8 mouse cellular contexts compared by ENCODE assay signal in the genomic region with DNA sequence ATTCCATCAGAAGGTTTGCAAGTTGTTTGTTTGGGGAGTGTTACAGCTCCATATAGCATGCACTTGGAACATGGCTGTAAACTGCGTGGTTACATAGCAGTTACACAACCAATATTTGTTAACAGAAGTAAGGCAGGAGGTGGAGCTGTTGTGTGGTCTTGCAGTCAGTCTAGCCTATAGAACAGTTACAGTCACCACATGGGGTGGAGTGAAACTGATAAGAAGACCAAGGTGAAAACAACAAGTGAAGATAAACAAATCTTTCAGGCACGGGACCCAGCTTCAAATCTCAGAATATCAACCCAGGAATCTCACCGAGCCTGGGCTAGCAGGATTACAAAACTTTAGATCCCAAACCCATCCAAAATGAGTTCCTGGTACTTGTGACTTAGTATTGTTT. TPM values are rescaled to one million over a fixed set of nuclear protein-coding genes. Genes with fewer than 3 reads are reported as not detected.
DNase-seq lines count a peak whose midpoint lies in the region; ATAC-seq lines count a peak whose summit lies in the region.

No protein-coding gene starts in this region.

- H3K9me3 ChIP-seq in erythroblast, embryonic 14.5 days (ENCODE audit: control insufficient read depth, low read length), result no peaks in the 10 kb centered on the region
- H3K9me3 ChIP-seq in hindbrain, embryonic 10.5 days, result 0 out of 2 replicates have a peak, but pooled peaks cover 4% of the 10 kb centered on the region

- no peak overlapping the region for H3K27ac ChIP-seq in hindbrain, embryonic 10.5 days
- no peak overlapping the region for H3K27ac ChIP-seq in macrophage

- H3K4me1 ChIP-seq in erythroblast, embryonic 14.5 days (ENCODE audit: control insufficient read depth), result peaks cover 34% of the 10 kb centered on the region
- H3K4me1 ChIP-seq in hindbrain, embryonic 10.5 days (replicated peaks), result peaks cover 38% of the 10 kb centered on the region

- DNase-seq in 416B (ENCODE audit: low read depth), result peak; percentile 76
- DNase-seq in hindbrain, embryonic 10.5 days (ENCODE audit: low spot score), result no peak
- DNase-seq in c-Kit-positive CD71-positive TER-119-positive erythroid progenitor cells, embryonic 14.5 days (ENCODE audit: low spot score), result no peak
- no peak for DNase-seq in Muller cell, postnatal 12 days (ENCODE audit: inconsistent ontology term)
- no peak for DNase-seq in cerebellum, adult 11-12 months

- no peak for ATAC-seq in erythroblast, adult 5-6 weeks (replicated peaks; ENCODE audit: low FRiP score, poor library complexity, severe bottlenecking)

- peak overlapping the region; percentile 88 for H3K4me3 ChIP-seq in erythroblast, embryonic 14.5 days (replicated peaks)
- peak overlapping the region; percentile 96; the same call in 1 of the 2 replicates for H3K4me3 ChIP-seq in hindbrain, embryonic 10.5 days
- peak overlapping the region; percentile 83; the same call in 1 of the 2 replicates for H3K4me3 ChIP-seq in macrophage (ENCODE audit: inconsistent target)

- peaks cover 18% of the 10 kb centered on the region for H3K27me3 ChIP-seq in erythroblast, embryonic 14.5 days (ENCODE audit: control insufficient read depth)
- no peaks in the 10 kb centered on the region for H3K27me3 ChIP-seq in hindbrain, embryonic 10.5 days (ENCODE audit: insufficient read depth, poor library complexity, severe bottlenecking)

- peaks cover 32% of the 10 kb centered on the region for H3K79me2 ChIP-seq in macrophage (ENCODE audit: inconsistent target)

- 83% methylated on average over 3 of the region's 3 CpGs for WGBS in hindbrain, embryonic 10.5 days
- WGBS in macrophage (ENCODE audit: missing documents), result 34% methylated on average over 3 of the region's 3 CpGs

- peaks cover 38% of the 10 kb centered on the region for H3K36me3 ChIP-seq in erythroblast, embryonic 14.5 days (ENCODE audit: control insufficient read depth)
- H3K36me3 ChIP-seq in hindbrain, embryonic 10.5 days, result peaks cover 38% of the 10 kb centered on the region
- H3K36me3 ChIP-seq in macrophage (ENCODE audit: inconsistent target), result peaks cover 27% of the 10 kb centered on the region; the same call in 1 of the 2 replicates

RNA-seq across cellular contexts. Expression of a gene that starts 1.6 kb away (rescaled TPM):
- polyA plus RNA-seq in erythroblast, embryonic 14.5 days (2012), result 2.8 and 4.2 TPM in 2 replicates
- 23.4 and 26.5 TPM in 2 replicates for total RNA-seq in erythroblast, adult 5-6 weeks (2015; ENCODE audit: low replicate concordance)
- total RNA-seq in erythroblast, adult 5-6 weeks (2017; ENCODE audit: low replicate concordance), result 44.7 and 48.8 TPM in 2 replicates
- 2.0 and 5.0 TPM in 2 replicates for polyA plus RNA-seq in hindbrain, embryonic 10.5 days (2016; fragmentation: Nextera tagmentation; extraction: Ambion mirVana)
- total RNA-seq in macrophage (2018; cell fraction: chromatin; rRNA removed), result 100 to 1,000 TPM in 13 of 26 experiments, 10 to 100 TPM in 13; 46.7 to 181 (median 101) TPM
- 10 to 100 TPM; 31.3 to 82.7 (median 47.5) TPM for total RNA-seq in macrophage (2018; cell fraction: cytosol; rRNA removed)
- 100 to 1,000 TPM in 13 of 26 experiments, 10 to 100 TPM in 13; 58.5 to 176 (median 98.2) TPM for total RNA-seq in macrophage (2018; cell fraction: nucleus; rRNA removed)
- 29.8 to 44.7 TPM (median 30.4 TPM) in 3 replicates for polyA plus RNA-seq in macrophage (2018)

RNA-seq across cellular contexts. Expression of a gene that starts 36.9 kb away (rescaled TPM):
- 0.69 and 1.1 TPM in 2 replicates for polyA plus RNA-seq in erythroblast, embryonic 14.5 days (2012)
- 4.2 TPM in 1 of 2 replicates, not detected in the other for total RNA-seq in erythroblast, adult 5-6 weeks (2015; ENCODE audit: low replicate concordance)
- total RNA-seq in erythroblast, adult 5-6 weeks (2017; ENCODE audit: low replicate concordance), result 0.68 and 1.7 TPM in 2 replicates
- 68.0 and 83.0 TPM in 2 replicates for polyA plus RNA-seq in hindbrain, embryonic 10.5 days (2016; fragmentation: Nextera tagmentation; extraction: Ambion mirVana)
- 10 to 100 TPM in 12 of 26 experiments, 1 to 10 TPM in 14; 1.4 to 17.5 (median 9.2) TPM for total RNA-seq in macrophage (2018; cell fraction: chromatin; rRNA removed)
- total RNA-seq in macrophage (2018; cell fraction: cytosol; rRNA removed), result 10 to 100 TPM; 14.4 to 28.7 (median 23.6) TPM
- 10 to 100 TPM in 14 of 26 experiments, 1 to 10 TPM in 12; 3.7 to 20.6 (median 10.9) TPM for total RNA-seq in macrophage (2018; cell fraction: nucleus; rRNA removed)
- 16.8 to 18.9 TPM (median 17.3 TPM) in 3 replicates for polyA plus RNA-seq in macrophage (2018)

RNA-seq across cellular contexts. Expression of a gene that starts 50.1 kb away (rescaled TPM):
- 21.9 and 23.6 TPM in 2 replicates for polyA plus RNA-seq in erythroblast, embryonic 14.5 days (2012)
- total RNA-seq in erythroblast, adult 5-6 weeks (2015; ENCODE audit: low replicate concordance), result 14.4 and 35.2 TPM in 2 replicates
- total RNA-seq in erythroblast, adult 5-6 weeks (2017; ENCODE audit: low replicate concordance), result 23.6 and 31.2 TPM in 2 replicates
- 44.7 and 44.8 TPM in 2 replicates for polyA plus RNA-seq in hindbrain, embryonic 10.5 days (2016; fragmentation: Nextera tagmentation; extraction: Ambion mirVana)
- 10 to 100 TPM in 24 of 26 experiments, 1 to 10 TPM in 2; 8.8 to 74.7 (median 34.9) TPM for total RNA-seq in macrophage (2018; cell fraction: chromatin; rRNA removed)
- 10 to 100 TPM; 13.8 to 28.6 (median 20.0) TPM for total RNA-seq in macrophage (2018; cell fraction: cytosol; rRNA removed)
- total RNA-seq in macrophage (2018; cell fraction: nucleus; rRNA removed), result 10 to 100 TPM; 11.7 to 42.6 (median 29.4) TPM
- 18.0 to 29.2 TPM (median 22.4 TPM) in 3 replicates for polyA plus RNA-seq in macrophage (2018)

RNA-seq across cellular contexts. Expression of a gene that starts 53.0 kb away (rescaled TPM):
- 1.8 and 2.5 TPM in 2 replicates for polyA plus RNA-seq in erythroblast, embryonic 14.5 days (2012)
- total RNA-seq in erythroblast, adult 5-6 weeks (2015; ENCODE audit: low replicate concordance), result 6.0 and 6.7 TPM in 2 replicates
- total RNA-seq in erythroblast, adult 5-6 weeks (2017; ENCODE audit: low replicate concordance), result 9.1 and 9.2 TPM in 2 replicates
- polyA plus RNA-seq in hindbrain, embryonic 10.5 days (2016; fragmentation: Nextera tagmentation; extraction: Ambion mirVana), result 18.6 and 20.7 TPM in 2 replicates
- total RNA-seq in macrophage (2018; cell fraction: chromatin; rRNA removed), result 10 to 100 TPM in 1 of 26 experiments, 1 to 10 TPM in 25; 1.7 to 10.0 (median 4.2) TPM
- 10 to 100 TPM; 12.9 to 25.9 (median 17.1) TPM for total RNA-seq in macrophage (2018; cell fraction: cytosol; rRNA removed)
- total RNA-seq in macrophage (2018; cell fraction: nucleus; rRNA removed), result 10 to 100 TPM in 16 of 26 experiments, 1 to 10 TPM in 10; 5.7 to 18.4 (median 10.6) TPM
- 13.3 to 18.4 TPM (median 16.8 TPM) in 3 replicates for polyA plus RNA-seq in macrophage (2018)
